Mouse (Mus musculus) kidney, adult 2 months (tissue): ENCODE results near the gene Ptprk. TPM values are rescaled to one million over a fixed set of nuclear protein-coding genes. Genes with fewer than 3 reads are reported as not detected.

Experiments used
- DNase-seq: peaks from one replicate; pipeline ENCODE4 v3.0.0; 2021
- H3K27ac ChIP-seq: fragments of 200-500 bp; 2 replicates; pipeline ENCODE4 v1.5.1; 2012; ENCODE audit warnings: low read depth, low read length, control low read depth, inconsistent platforms; ENCODE audit not compliant: insufficient read depth
- H3K27me3 ChIP-seq: fragments of 200-500 bp; replicated peaks from 2 replicates; pipeline ENCODE4 v1.6.1; 2012; ENCODE audit warnings: mild to moderate bottlenecking, moderate library complexity, low read length, inconsistent platforms; ENCODE audit not compliant: control insufficient read depth, insufficient read depth
- H3K36me3 ChIP-seq: fragments of 200-500 bp; 2 replicates; pipeline ENCODE4 v1.6.1; 2012; ENCODE audit warnings: mild to moderate bottlenecking, moderate library complexity, low read length, inconsistent platforms; ENCODE audit not compliant: control insufficient read depth, insufficient read depth
- H3K4me1 ChIP-seq: fragments of 200-500 bp; 2 replicates; pipeline ENCODE4 v1.6.1; 2011; ENCODE audit warnings: low read length; ENCODE audit not compliant: control insufficient read depth, insufficient read depth
- H3K4me3 ChIP-seq: fragments of 200-500 bp; 2 replicates; pipeline ENCODE4 v1.5.1; 2011; ENCODE audit warnings: mild to moderate bottlenecking, low read depth, low read length, control low read depth; ENCODE audit not compliant: insufficient read depth
- CTCF ChIP-seq: fragments of 200-500 bp; conservative IDR thresholded peaks from 2 replicates; pipeline ENCODE4 v1.5.1; 2011; ENCODE audit warnings: low read depth, mild to moderate bottlenecking, control low read depth, low read length, moderate library complexity, mixed read lengths; ENCODE audit not compliant: insufficient read depth, insufficient read length
- POLR2A ChIP-seq: fragments of 200-500 bp; IDR thresholded peaks from one replicate; pipeline ENCODE4 v1.6.1; 2011; ENCODE audit warnings: low read depth, low read length, control low read depth
- WGBS: fragments of 180-500 bp; shearing (Covaris S2); methylation state at CpG from one replicate; pipeline ENCODE4 v1.1.7; 2018; 5-methylcytosine and 5-hydroxymethylcytosine counted together
- polyA plus RNA-seq: library from polyadenylated mRNA; depleted of rRNA; stranded (reverse); fragments of >200 nt; gene quantifications from 2 replicates; pipeline ENCODE4 v1.2.3, GENCODE M21; 2012

Gene Ptprk
- polyA plus RNA-seq, 1 experiment = 50.2 TPM

DNA sequence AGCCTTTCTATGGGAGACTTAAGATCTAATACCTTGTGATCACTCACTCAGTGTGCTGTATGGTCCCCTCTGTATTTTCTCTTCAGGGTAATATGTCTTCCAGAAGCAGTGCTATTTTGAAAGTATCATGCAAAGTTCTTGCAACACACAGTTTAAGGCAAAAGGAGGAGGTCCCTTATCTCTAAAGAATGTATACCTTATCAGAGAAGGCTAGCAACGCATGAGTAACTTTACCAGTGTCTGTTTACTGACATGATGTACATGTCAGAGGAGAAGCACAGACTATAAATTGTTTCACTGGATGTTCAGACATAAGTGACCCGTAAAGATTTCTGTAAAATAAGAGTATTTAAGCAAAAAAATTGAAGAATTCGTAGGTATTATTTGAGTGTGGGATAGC, 516.2 kb downstream of the Ptprk start:
- H3K27me3 ChIP-seq = no peaks in the 10 kb centered on the region
- no peak overlapping the region for H3K27ac ChIP-seq
- H3K4me3 ChIP-seq = no peak overlapping the region
- H3K36me3 ChIP-seq = peaks cover 1% of the 10 kb centered on the region
- no peaks in the 10 kb centered on the region for H3K4me1 ChIP-seq
- TF ChIP-seq POLR2A = no peak
- TF ChIP-seq CTCF = no peak
- DNase-seq = no peak
- WGBS = 87% methylated on average over 3 of the region's 3 CpGs

DNA sequence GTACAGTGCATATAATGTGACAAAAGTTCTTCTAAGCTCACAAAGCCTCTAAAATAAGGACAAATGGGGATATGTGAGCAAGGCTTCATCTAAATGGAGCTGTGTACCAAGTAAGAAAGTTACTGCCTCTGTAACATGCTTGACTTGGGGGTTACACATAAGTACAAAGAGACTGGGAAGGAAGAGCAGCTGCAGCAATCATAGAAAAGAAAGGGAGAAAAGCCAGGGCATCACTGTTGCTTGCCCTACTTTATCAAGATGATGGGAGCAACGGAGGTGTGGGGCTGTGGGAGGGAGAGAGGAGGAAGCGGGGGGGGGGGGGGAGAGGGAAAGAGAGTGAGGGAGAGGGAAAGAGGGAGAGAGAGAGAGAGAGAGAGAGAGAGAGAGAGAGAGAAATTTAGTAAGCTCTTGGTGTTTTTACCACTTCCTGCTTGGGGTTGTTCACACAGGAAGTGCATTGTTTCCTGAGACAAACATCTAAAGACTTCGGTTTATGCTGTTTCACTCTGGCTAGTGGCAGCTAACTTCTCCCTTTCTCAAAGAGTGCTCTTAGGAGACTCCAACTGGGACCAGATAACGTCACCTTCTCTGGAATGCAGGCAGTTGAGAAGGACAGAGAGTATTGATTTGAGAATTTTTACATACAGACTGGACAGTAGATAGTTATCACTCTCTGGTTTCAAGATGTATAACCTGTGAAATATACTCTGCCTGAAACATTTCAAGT, 519.1 kb downstream of the Ptprk start:
- no peak overlapping the region for H3K4me3 ChIP-seq
- TF ChIP-seq CTCF (no peak), POLR2A (no peak)
- 61% methylated on average over 4 of the region's 4 CpGs for WGBS
- no peaks in the 10 kb centered on the region for H3K4me1 ChIP-seq
- H3K27ac ChIP-seq = no peak overlapping the region
- DNase-seq = no peak
- H3K36me3 ChIP-seq = peaks cover 1% of the 10 kb centered on the region; the same call in 1 of the 2 replicates
- no peaks in the 10 kb centered on the region for H3K27me3 ChIP-seq

GRCm38 (mm10) chr10:28596897-28597296, 522.3 kb downstream of the Ptprk start:
- H3K4me3 ChIP-seq = no peak overlapping the region
- DNase-seq = no peak
- no peak for TF ChIP-seq CTCF
- TF ChIP-seq POLR2A = no peak
- 92% methylated on average over 3 of the region's 3 CpGs for WGBS
- H3K27ac ChIP-seq = no peak overlapping the region
- no peaks in the 10 kb centered on the region; the same call in 1 of the 2 replicates for H3K36me3 ChIP-seq
- no peaks in the 10 kb centered on the region for H3K27me3 ChIP-seq
- no peaks in the 10 kb centered on the region for H3K4me1 ChIP-seq

DNA sequence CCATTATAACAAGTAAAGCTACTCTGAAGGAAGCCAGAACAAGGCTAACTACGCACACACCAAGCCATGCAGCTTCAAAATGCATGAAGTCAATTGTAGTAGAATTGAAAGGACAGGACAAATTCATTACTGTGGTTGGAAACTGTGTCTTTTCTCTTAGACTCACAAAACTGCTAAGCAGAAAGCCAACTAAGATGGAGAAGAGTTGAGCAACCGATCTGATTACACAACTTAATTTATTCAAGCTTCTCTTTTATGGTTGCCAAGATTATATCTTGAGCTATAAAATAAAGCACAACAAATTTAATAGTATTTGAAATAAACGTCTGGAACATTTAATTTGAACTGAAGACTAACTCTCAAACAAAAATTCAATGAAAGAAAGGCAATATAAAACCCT, 534.5 kb downstream of the Ptprk start:
- DNase-seq = no peak

GRCm38 (mm10) chr10:28614396-28614795, 539.8 kb downstream of the Ptprk start:
- TF ChIP-seq POLR2A (no peak), CTCF (no peak)
- WGBS = 81% methylated on average over 2 of the region's 2 CpGs
- no peaks in the 10 kb centered on the region for H3K27me3 ChIP-seq

More for the DNA sequence above, 534.5 kb downstream of the Ptprk start:
- 67% methylated on average over 3 of the region's 3 CpGs for WGBS
- no peak for TF ChIP-seq POLR2A
- TF ChIP-seq CTCF = no peak
- H3K36me3 ChIP-seq = no peaks in the 10 kb centered on the region
- H3K27ac ChIP-seq = no peak overlapping the region
- no peaks in the 10 kb centered on the region for H3K4me1 ChIP-seq
- no peaks in the 10 kb centered on the region for H3K27me3 ChIP-seq
- H3K4me3 ChIP-seq = no peak overlapping the region

GRCm38 (mm10) chr10:28617203-28617602, 542.6 kb downstream of the Ptprk start:
- no peak for DNase-seq
- Histone ChIP-seq H3K36me3 (no peaks in the 10 kb centered on the region), H3K4me1 (no peaks in the 10 kb centered on the region), H3K27me3 (no peaks in the 10 kb centered on the region), H3K27ac (no peak overlapping the region), H3K4me3 (no peak overlapping the region)
- TF ChIP-seq CTCF = no peak
- TF ChIP-seq POLR2A = no peak
- 92% methylated on average over 7 of the region's 7 CpGs for whole genome bisulfite sequencing

More at GRCm38 (mm10) chr10:28614396-28614795, 539.8 kb downstream of the Ptprk start:
- Histone ChIP-seq H3K4me3 (no peak overlapping the region), H3K36me3 (no peaks in the 10 kb centered on the region), H3K27ac (no peak overlapping the region), H3K4me1 (no peaks in the 10 kb centered on the region)
- DNase-seq = no peak

DNA sequence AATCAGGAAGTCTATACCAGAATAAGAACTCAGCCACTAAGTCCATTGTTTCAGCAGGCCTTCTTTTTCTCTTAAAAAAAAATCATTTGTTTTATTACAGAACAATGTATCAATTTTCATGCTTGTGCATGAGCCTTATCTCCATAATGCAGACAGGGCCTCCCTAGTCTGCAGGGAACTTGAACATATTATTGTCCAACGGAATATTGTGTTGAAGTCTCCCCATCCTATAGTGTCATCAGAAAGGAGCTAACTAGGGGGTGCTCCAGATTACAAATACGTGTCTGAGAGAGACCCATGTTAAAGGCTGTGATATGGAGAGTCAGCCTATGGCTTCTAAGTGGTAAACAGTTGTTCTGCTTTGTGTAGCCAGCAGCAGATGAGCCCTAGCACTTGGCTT, 543.4 kb downstream of the Ptprk start:
- Histone ChIP-seq H3K36me3 (no peaks in the 10 kb centered on the region), H3K4me1 (no peaks in the 10 kb centered on the region), H3K27me3 (no peaks in the 10 kb centered on the region), H3K4me3 (no peak overlapping the region), H3K27ac (no peak overlapping the region)
- WGBS = 82% methylated on average over 2 of the region's 2 CpGs
- TF ChIP-seq CTCF (no peak), POLR2A (no peak)
- no peak for DNase-seq
